In the genomic region with DNA sequence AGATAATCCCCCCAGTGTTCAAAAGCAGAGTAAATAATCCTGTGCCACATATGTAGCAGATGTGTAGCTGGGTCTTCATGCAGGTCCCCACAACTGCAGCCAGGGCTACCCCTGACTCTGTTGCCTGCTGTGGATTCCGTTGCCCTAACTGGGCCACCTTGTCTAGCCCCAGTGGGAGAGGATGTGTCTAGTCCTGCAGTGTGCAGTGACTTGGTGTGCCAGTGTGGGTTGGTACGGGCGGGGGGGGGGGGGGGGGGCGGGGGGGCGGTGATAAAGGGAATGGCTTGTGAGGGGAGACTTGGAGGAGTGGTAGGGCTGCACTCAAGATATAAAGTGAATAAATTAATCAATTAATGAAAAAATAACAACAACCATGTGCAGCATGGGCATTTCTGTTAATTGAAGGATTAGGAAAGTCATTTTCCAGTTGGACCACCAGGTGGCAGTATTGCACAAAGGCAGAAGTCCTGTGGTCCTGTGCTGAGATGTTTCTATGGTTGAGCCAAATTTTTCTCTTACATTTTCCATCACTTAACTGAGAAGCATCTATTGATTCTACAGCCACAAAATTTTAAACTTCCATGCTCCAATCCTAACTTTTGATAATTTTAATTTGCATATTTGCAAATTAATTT, we compare ENCODE assay signal across 9 mouse cellular contexts. TPM values are rescaled to one million over a fixed set of nuclear protein-coding genes. Genes with fewer than 3 reads are reported as not detected.
DNase-seq lines count a peak whose midpoint lies in the region; ATAC-seq and TF ChIP-seq lines count a peak whose summit lies in the region.
"Had no signal": no experiment of that assay in that cellular context is flagged by ENCODE, and none has a peak within 500 bp of the region (broad histone marks: within the 10 kb centered on the region; RNA-seq: fewer than 3 reads in every experiment).

No protein-coding gene starts in this region.

- H3K36me3 ChIP-seq in heart, adult 2 months (ENCODE audit: control insufficient read depth, insufficient read depth, low read length): no peaks in the 10 kb centered on the region
- H3K36me3 ChIP-seq in heart, embryonic 10.5 days: peaks cover 3% of the 10 kb centered on the region
- no peaks in the 10 kb centered on the region for H3K36me3 ChIP-seq in forebrain, embryonic 15.5 days
- H3K36me3 ChIP-seq in midbrain, embryonic 15.5 days (replicated peaks): no peaks in the 10 kb centered on the region

- no peaks in the 10 kb centered on the region for H3K4me1 ChIP-seq in heart, adult 2 months (ENCODE audit: control insufficient read depth, insufficient read depth, low read length)
- H3K4me1 ChIP-seq in heart, embryonic 10.5 days: no peaks in the 10 kb centered on the region
- H3K4me1 ChIP-seq in forebrain, embryonic 15.5 days: 0 out of 2 replicates have a peak, but pooled peaks cover 3% of the 10 kb centered on the region
- peaks cover 9% of the 10 kb centered on the region; the same call in 1 of the 2 replicates for H3K4me1 ChIP-seq in midbrain, embryonic 15.5 days

- H3K27me3 ChIP-seq in heart, adult 2 months (ENCODE audit: control insufficient read depth, insufficient read depth, low read length): no peaks in the 10 kb centered on the region
- no peaks in the 10 kb centered on the region for H3K27me3 ChIP-seq in heart, embryonic 10.5 days (ENCODE audit: insufficient read depth, poor library complexity, severe bottlenecking)
- H3K27me3 ChIP-seq in forebrain, embryonic 15.5 days: no peaks in the 10 kb centered on the region; the same call in 1 of the 2 replicates
- H3K27me3 ChIP-seq in midbrain, embryonic 15.5 days (replicated peaks): no peaks in the 10 kb centered on the region

- peak; percentile 64 for ATAC-seq in CD4-positive, CD25-positive, alpha-beta regulatory T cell, adult 4 months
- ATAC-seq in forebrain, embryonic 15.5 days (replicated peaks): peak; percentile 86
- peak; percentile 75 for ATAC-seq in midbrain, embryonic 15.5 days (replicated peaks)

- 39% methylated on average over 5 of the region's 5 CpGs for WGBS in heart, adult 2 months
- 8% methylated on average over 3 of the region's 5 CpGs for WGBS in heart, embryonic 10.5 days
- WGBS in forebrain, embryonic 15.5 days: 23% methylated on average over 4 of the region's 5 CpGs
- 59% methylated on average over 3 of the region's 5 CpGs for WGBS in large intestine, adult 2 months
- 41% methylated on average over 2 of the region's 5 CpGs for WGBS in midbrain, embryonic 15.5 days

- peak; percentile 87 for TF ChIP-seq CTCF in heart, adult 2 months (IDR thresholded peaks at IDR 0.05)

- no peaks in the 10 kb centered on the region for H3K79me2 ChIP-seq in heart, adult 2 months (replicated peaks; ENCODE audit: control insufficient read depth, insufficient read depth, low read length)

- intact Hi-C loops in heart, adult 2 months (cut with DNase I): loop anchor here (2.0 to 5.0 kb wide), 3 partner anchors 40 to 217 kb away; a partner anchor contains a TSS

- no peak overlapping the region for H3K4me3 ChIP-seq in heart, adult 2 months
- H3K4me3 ChIP-seq in heart, embryonic 10.5 days: no peak overlapping the region
- H3K4me3 ChIP-seq in forebrain, embryonic 15.5 days: no peak overlapping the region
- H3K4me3 ChIP-seq in midbrain, embryonic 15.5 days: no peak overlapping the region

- no peak overlapping the region for H3K27ac ChIP-seq in heart, adult 2 months
- H3K27ac ChIP-seq in heart, embryonic 10.5 days: no peak overlapping the region
- no peak overlapping the region for H3K27ac ChIP-seq in forebrain, embryonic 15.5 days (replicated peaks)
- 0 out of 2 replicates have a peak overlapping the region, but pooled peaks have one; percentile 27 for H3K27ac ChIP-seq in midbrain, embryonic 15.5 days

- H3K4me2 ChIP-seq in forebrain, embryonic 15.5 days (replicated peaks): no peak overlapping the region
- no peak overlapping the region for H3K4me2 ChIP-seq in midbrain, embryonic 15.5 days

- no peak for DNase-seq in heart, adult 2 months
- no peak for DNase-seq in heart, embryonic 10.5 days (ENCODE audit: low spot score)
- peak; percentile 54 for DNase-seq in c-Kit-positive CD71-positive TER-119-positive erythroid progenitor cells, embryonic 14.5 days (ENCODE audit: low spot score)
- peak; percentile 19 for DNase-seq in large intestine, adult 2 months (ENCODE audit: low read depth, low spot score)
- peak; percentile 33 for DNase-seq in thymus, postnatal 25 days

- no peak for TF ChIP-seq EP300 in heart, adult 2 months (IDR thresholded peaks at IDR 0.05; ENCODE audit: insufficient read depth, low read depth, low read length)

- H3K9ac ChIP-seq in heart, adult 2 months (ENCODE audit: low read depth, low read length): no peak overlapping the region
- H3K9ac ChIP-seq in forebrain, embryonic 15.5 days (replicated peaks): no peak overlapping the region
- no peak overlapping the region for H3K9ac ChIP-seq in midbrain, embryonic 15.5 days

- no peaks in the 10 kb centered on the region; the same call in 1 of the 2 replicates for H3K9me3 ChIP-seq in heart, embryonic 10.5 days
- H3K9me3 ChIP-seq in forebrain, embryonic 15.5 days: no peaks in the 10 kb centered on the region
- H3K9me3 ChIP-seq in midbrain, embryonic 15.5 days: no peaks in the 10 kb centered on the region

- TF ChIP-seq POLR2A in heart, adult 2 months (IDR thresholded peaks at IDR 0.05; ENCODE audit: insufficient read depth, low read depth, low read length): no peak

RNA-seq across cellular contexts. Expression of a gene that starts 21.7 kb away (rescaled TPM):
- 100 to 1,000 TPM; 177 to 189 TPM for total RNA-seq in heart, adult 2 months (2021)
- polyA plus RNA-seq in heart, adult 2 months (2012; rRNA removed): 52.7 and 117 TPM in 2 replicates
- 28.8 and 32.6 TPM in 2 replicates for polyA plus RNA-seq in heart, embryonic 10.5 days (2016; fragmentation: Nextera tagmentation; extraction: Ambion mirVana)
- 1 to 10 TPM in 1 of 2 experiments, under 1 TPM in 1; 0.79 to 1.5 TPM for polyA plus RNA-seq in CD4-positive, CD25-positive, alpha-beta regulatory T cell, adult 4 months (2017; shearing (Covaris generic))
- 13.7 and 19.7 TPM in 2 replicates for polyA plus RNA-seq in forebrain, embryonic 15.5 days (2015; fragmentation: Nextera tagmentation; extraction: Ambion mirVana)
- 0.12 TPM in 1 of 2 replicates, not detected in the other for polyA plus RNA-seq in large intestine, adult 2 months (2012; rRNA removed)
- polyA plus RNA-seq in midbrain, embryonic 15.5 days (2015; fragmentation: Nextera tagmentation; extraction: Ambion mirVana): 28.6 and 33.7 TPM in 2 replicates

RNA-seq across cellular contexts. Expression of a gene that starts 22.7 kb away (rescaled TPM):
- total RNA-seq in heart, adult 2 months (2021): not detected
- polyA plus RNA-seq in heart, adult 2 months (2012; rRNA removed): not detected in 2 replicates
- polyA plus RNA-seq in heart, embryonic 10.5 days (2016; fragmentation: Nextera tagmentation; extraction: Ambion mirVana): not detected in 2 replicates
- polyA plus RNA-seq in CD4-positive, CD25-positive, alpha-beta regulatory T cell, adult 4 months (2017; shearing (Covaris generic)): not detected
- polyA plus RNA-seq in forebrain, embryonic 15.5 days (2015; fragmentation: Nextera tagmentation; extraction: Ambion mirVana): not detected in 2 replicates
- not detected in 2 replicates for polyA plus RNA-seq in large intestine, adult 2 months (2012; rRNA removed)
- polyA plus RNA-seq in midbrain, embryonic 15.5 days (2015; fragmentation: Nextera tagmentation; extraction: Ambion mirVana): not detected in 2 replicates
- polyA plus RNA-seq: liver, embryonic 16.5 days had no signal

Comparison
In these comparisons a context has a peak if more than half of its experiments do, and no peak if none do; other contexts are left out.
1. DNase-seq: peak in c-Kit-positive CD71-positive TER-119-positive erythroid progenitor cells, embryonic 14.5 days (single experiment), large intestine, adult 2 months (single experiment) and thymus, postnatal 25 days (single experiment); none in heart, adult 2 months (0 of 2) and heart, embryonic 10.5 days (single experiment).
2. Peak in every context shown above with its lines, with median percentiles within 50 percentile points of each other: ATAC-seq.